Mouse (Mus musculus): ENCODE results near the gene Tex36. TPM values are rescaled to one million over a fixed set of nuclear protein-coding genes. Genes with fewer than 3 reads are reported as not detected.

The Tex36 gene
- total RNA-seq, 2 experiments from 2014 or later: not detected

Other genes with a start within 250 kb of the Tex36 start
- 10 to 100 TPM; 23.3 to 27.0 TPM for gene Edrf1, start 35.4 kb upstream of the Tex36 start, total RNA-seq (2021)
- gene Mmp21, start 77.9 kb upstream of the Tex36 start, total RNA-seq (2021): not detected
- 10 to 100 TPM; 61.7 to 64.5 TPM for gene Bccip, start 107.2 kb upstream of the Tex36 start, total RNA-seq (2021)
- 10 to 100 TPM; 16.1 to 18.1 TPM for gene Uros, start 107.9 kb upstream of the Tex36 start, total RNA-seq (2021)
- gene Fank1, start 174.7 kb upstream of the Tex36 start, total RNA-seq (2021): 1 to 10 TPM; 3.4 to 4.5 TPM
- gene Dhx32, start 180.6 kb upstream of the Tex36 start, total RNA-seq (2021): 10 to 100 TPM; 34.4 to 36.4 TPM